Mouse (Mus musculus): ENCODE data around the gene Gm20696.

DNA sequence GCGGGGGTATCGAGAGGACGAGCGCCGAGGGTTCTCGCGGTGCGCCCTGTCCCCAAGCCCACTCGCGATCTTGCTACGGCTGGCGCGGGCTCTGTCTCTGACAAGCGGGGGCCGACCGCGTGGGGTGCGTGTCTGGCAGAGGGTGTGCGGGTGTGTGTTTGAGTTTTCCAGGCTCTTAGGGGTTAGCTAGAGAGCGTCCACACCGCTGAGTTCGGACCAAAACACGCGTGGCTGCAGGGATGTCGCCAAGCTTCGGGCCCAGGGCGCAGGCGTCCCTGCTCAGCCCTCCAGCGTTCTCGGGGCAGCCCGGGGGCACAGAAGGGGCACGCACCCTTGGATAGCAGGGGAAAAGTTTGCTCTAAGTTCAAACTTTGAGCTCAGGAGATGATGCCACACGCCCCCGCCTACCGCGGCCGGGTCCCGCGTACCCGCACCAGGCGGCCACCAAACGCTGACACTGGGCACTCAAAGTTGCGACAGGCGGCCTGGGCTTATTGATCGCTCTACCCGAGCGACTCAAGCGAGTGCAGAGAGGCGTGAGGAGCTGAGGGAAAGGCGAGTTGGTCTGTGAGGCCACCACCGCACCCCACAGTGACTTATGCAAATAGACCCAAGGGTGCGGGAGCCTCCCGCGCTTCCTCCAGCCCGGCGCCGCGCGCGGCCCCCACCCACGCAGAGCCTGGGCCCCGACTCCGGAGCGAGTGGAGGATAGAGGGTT, 144.8 kb downstream of the Gm20696 start:
- TF ChIP-seq CTCF (IDR thresholded peaks at IDR 0.05; ENCODE audit: low read depth, low read length) (no peak), EP300 (IDR thresholded peaks at IDR 0.05; ENCODE audit: insufficient read depth, low read depth, low read length) (no peak), POLR2A (IDR thresholded peaks at IDR 0.05; ENCODE audit: insufficient read depth, low read length) (no peak)

All from ES-Bruce4 (cell line).